Mouse (Mus musculus): ENCODE results near the gene Cfap299. TPM values are rescaled to one million over a fixed set of nuclear protein-coding genes. Genes with fewer than 3 reads are reported as not detected.

The Cfap299 gene
- polyA plus RNA-seq, 1 experiment from 2014 or later: 6.1 TPM

- Histone ChIP-seq H3K27ac (ENCODE audit: low read length) (no peak overlapping the region), H3K4me1 (replicated peaks; ENCODE audit: control insufficient read depth, insufficient read depth, low read length) (no peaks in the 10 kb centered on the region), H3K9me3 (ENCODE audit: control insufficient read depth, low read length) (no peaks in the 10 kb centered on the region), H3K27me3 (ENCODE audit: control insufficient read depth, insufficient read depth, low read depth, low read length) (no peaks in the 10 kb centered on the region), H3K9ac (ENCODE audit: low read length) (no peak overlapping the region), H3K4me2 (ENCODE audit: low read depth, low read length) (no peak overlapping the region), H3K4me3 (ENCODE audit: low read length) (no peak overlapping the region), H3K36me3 (ENCODE audit: control insufficient read depth, insufficient read depth, low read length) (no peaks in the 10 kb centered on the region)
- 90% methylated on average over 1 of the region's 1 CpGs for WGBS
- ATAC-seq (ENCODE audit: low read depth): no peak
These were observed 95.9 kb downstream of the Cfap299 start for GRCm38 (mm10) chr5:98424965-98425364.

- no peak overlapping the region for H3K4me3 ChIP-seq (ENCODE audit: low read length)
- no peak overlapping the region for H3K27ac ChIP-seq (ENCODE audit: low read length)
- WGBS: 82% methylated on average over 5 of the region's 5 CpGs
- H3K9ac ChIP-seq (ENCODE audit: low read length): no peak overlapping the region
- no peaks in the 10 kb centered on the region for H3K9me3 ChIP-seq (ENCODE audit: control insufficient read depth, low read length)
- no peak for ATAC-seq (ENCODE audit: low read depth)
- H3K4me2 ChIP-seq (ENCODE audit: low read depth, low read length): no peak overlapping the region
- H3K36me3 ChIP-seq (ENCODE audit: control insufficient read depth, insufficient read depth, low read length): no peaks in the 10 kb centered on the region
- H3K4me1 ChIP-seq (replicated peaks; ENCODE audit: control insufficient read depth, insufficient read depth, low read length): no peaks in the 10 kb centered on the region
- H3K27me3 ChIP-seq (ENCODE audit: control insufficient read depth, insufficient read depth, low read depth, low read length): no peaks in the 10 kb centered on the region
These were observed 97.0 kb downstream of the Cfap299 start for GRCm38 (mm10) chr5:98426112-98426511.

GRCm38 (mm10) chr5:98430060-98430459, 101.0 kb downstream of the Cfap299 start:
- ATAC-seq (ENCODE audit: low read depth): no peak
- Histone ChIP-seq H3K27ac (ENCODE audit: low read length) (no peak overlapping the region), H3K4me1 (replicated peaks; ENCODE audit: control insufficient read depth, insufficient read depth, low read length) (no peaks in the 10 kb centered on the region), H3K9me3 (ENCODE audit: control insufficient read depth, low read length) (no peaks in the 10 kb centered on the region), H3K9ac (ENCODE audit: low read length) (no peak overlapping the region), H3K4me3 (ENCODE audit: low read length) (no peak overlapping the region), H3K27me3 (ENCODE audit: control insufficient read depth, insufficient read depth, low read depth, low read length) (no peaks in the 10 kb centered on the region), H3K36me3 (ENCODE audit: control insufficient read depth, insufficient read depth, low read length) (no peaks in the 10 kb centered on the region), H3K4me2 (ENCODE audit: low read depth, low read length) (no peak overlapping the region)
- 58% methylated on average over 7 of the region's 7 CpGs for WGBS

- H3K9me3 ChIP-seq (ENCODE audit: control insufficient read depth, low read length): no peaks in the 10 kb centered on the region
- H3K4me1 ChIP-seq (replicated peaks; ENCODE audit: control insufficient read depth, insufficient read depth, low read length): no peaks in the 10 kb centered on the region
- H3K9ac ChIP-seq (ENCODE audit: low read length): no peak overlapping the region
- no peak overlapping the region for H3K4me2 ChIP-seq (ENCODE audit: low read depth, low read length)
- 74% methylated on average over 3 of the region's 3 CpGs for WGBS
- no peak overlapping the region for H3K27ac ChIP-seq (ENCODE audit: low read length)
- ATAC-seq (ENCODE audit: low read depth): no peak
- no peaks in the 10 kb centered on the region for H3K27me3 ChIP-seq (ENCODE audit: control insufficient read depth, insufficient read depth, low read depth, low read length)
- no peak overlapping the region for H3K4me3 ChIP-seq (ENCODE audit: low read length)
- no peaks in the 10 kb centered on the region for H3K36me3 ChIP-seq (ENCODE audit: control insufficient read depth, insufficient read depth, low read length)
These were observed 109.6 kb downstream of the Cfap299 start for GRCm38 (mm10) chr5:98438686-98439085.

GRCm38 (mm10) chr5:98446771-98447462, 117.8 kb downstream of the Cfap299 start:
- Histone ChIP-seq H3K4me3 (ENCODE audit: low read length) (no peak overlapping the region), H3K27me3 (ENCODE audit: control insufficient read depth, insufficient read depth, low read depth, low read length) (no peaks in the 10 kb centered on the region), H3K4me2 (ENCODE audit: low read depth, low read length) (no peak overlapping the region), H3K27ac (ENCODE audit: low read length) (no peak overlapping the region), H3K9me3 (ENCODE audit: control insufficient read depth, low read length) (no peaks in the 10 kb centered on the region), H3K36me3 (ENCODE audit: control insufficient read depth, insufficient read depth, low read length) (no peaks in the 10 kb centered on the region), H3K4me1 (replicated peaks; ENCODE audit: control insufficient read depth, insufficient read depth, low read length) (no peaks in the 10 kb centered on the region), H3K9ac (ENCODE audit: low read length) (no peak overlapping the region)
- 63% methylated on average over 12 of the region's 12 CpGs for WGBS
- ATAC-seq (ENCODE audit: low read depth): peak; percentile 43; the same call in 1 of the 2 replicates

GRCm38 (mm10) chr5:98449873-98450272, 120.8 kb downstream of the Cfap299 start:
- Histone ChIP-seq H3K27me3 (ENCODE audit: control insufficient read depth, insufficient read depth, low read depth, low read length) (no peaks in the 10 kb centered on the region), H3K4me3 (ENCODE audit: low read length) (no peak overlapping the region), H3K27ac (ENCODE audit: low read length) (no peak overlapping the region), H3K9me3 (ENCODE audit: control insufficient read depth, low read length) (no peaks in the 10 kb centered on the region), H3K9ac (ENCODE audit: low read length) (no peak overlapping the region), H3K4me1 (replicated peaks; ENCODE audit: control insufficient read depth, insufficient read depth, low read length) (no peaks in the 10 kb centered on the region), H3K4me2 (ENCODE audit: low read depth, low read length) (no peak overlapping the region), H3K36me3 (ENCODE audit: control insufficient read depth, insufficient read depth, low read length) (no peaks in the 10 kb centered on the region)
- ATAC-seq (ENCODE audit: low read depth): peak; percentile 85
- WGBS: 42% methylated on average over 2 of the region's 2 CpGs

GRCm38 (mm10) chr5:98466882-98467535, 137.9 kb downstream of the Cfap299 start:
- WGBS: 55% methylated on average over 4 of the region's 4 CpGs
- no peak overlapping the region for H3K9ac ChIP-seq (ENCODE audit: low read length)
- no peak for ATAC-seq (ENCODE audit: low read depth)
- H3K4me2 ChIP-seq (ENCODE audit: low read depth, low read length): no peak overlapping the region
- H3K27me3 ChIP-seq (ENCODE audit: control insufficient read depth, insufficient read depth, low read depth, low read length): no peaks in the 10 kb centered on the region
- H3K27ac ChIP-seq (ENCODE audit: low read length): no peak overlapping the region
- no peaks in the 10 kb centered on the region for H3K36me3 ChIP-seq (ENCODE audit: control insufficient read depth, insufficient read depth, low read length)
- no peaks in the 10 kb centered on the region for H3K4me1 ChIP-seq (replicated peaks; ENCODE audit: control insufficient read depth, insufficient read depth, low read length)
- H3K4me3 ChIP-seq (ENCODE audit: low read length): no peak overlapping the region
- H3K9me3 ChIP-seq (ENCODE audit: control insufficient read depth, low read length): no peaks in the 10 kb centered on the region

- H3K27me3 ChIP-seq (ENCODE audit: control insufficient read depth, insufficient read depth, low read depth, low read length): no peaks in the 10 kb centered on the region
These were observed 140.9 kb downstream of the Cfap299 start for GRCm38 (mm10) chr5:98470052-98470451.

GRCm38 (mm10) chr5:98476539-98476938, 147.4 kb downstream of the Cfap299 start:
- no peak overlapping the region for H3K4me3 ChIP-seq (ENCODE audit: low read length)
- no peaks in the 10 kb centered on the region for H3K9me3 ChIP-seq (ENCODE audit: control insufficient read depth, low read length)
- H3K27me3 ChIP-seq (ENCODE audit: control insufficient read depth, insufficient read depth, low read depth, low read length): no peaks in the 10 kb centered on the region
- no peaks in the 10 kb centered on the region for H3K36me3 ChIP-seq (ENCODE audit: control insufficient read depth, insufficient read depth, low read length)
- peak; percentile 80 for ATAC-seq (ENCODE audit: low read depth)
- no peak overlapping the region for H3K4me2 ChIP-seq (ENCODE audit: low read depth, low read length)
- 0 out of 2 replicates have a peak, but pooled peaks cover 3% of the 10 kb centered on the region for H3K4me1 ChIP-seq (replicated peaks; ENCODE audit: control insufficient read depth, insufficient read depth, low read length)
- 49% methylated on average over 3 of the region's 3 CpGs for whole genome bisulfite sequencing
- no peak overlapping the region for H3K9ac ChIP-seq (ENCODE audit: low read length)
- H3K27ac ChIP-seq (ENCODE audit: low read length): peak overlapping the region; percentile 43; the same call in 1 of the 2 replicates

More at GRCm38 (mm10) chr5:98470052-98470451, 140.9 kb downstream of the Cfap299 start:
- H3K4me3 ChIP-seq (ENCODE audit: low read length): no peak overlapping the region
- no peaks in the 10 kb centered on the region for H3K36me3 ChIP-seq (ENCODE audit: control insufficient read depth, insufficient read depth, low read length)
- peak overlapping the region; percentile 27; the same call in 1 of the 2 replicates for H3K27ac ChIP-seq (ENCODE audit: low read length)
- 62% methylated on average over 4 of the region's 4 CpGs for WGBS
- no peaks in the 10 kb centered on the region for H3K9me3 ChIP-seq (ENCODE audit: control insufficient read depth, low read length)
- H3K9ac ChIP-seq (ENCODE audit: low read length): no peak overlapping the region
- H3K4me1 ChIP-seq (replicated peaks; ENCODE audit: control insufficient read depth, insufficient read depth, low read length): no peaks in the 10 kb centered on the region
- ATAC-seq (ENCODE audit: low read depth): no peak
- H3K4me2 ChIP-seq (ENCODE audit: low read depth, low read length): no peak overlapping the region
